Mouse (Mus musculus) cortical plate, adult 2 months (tissue): ENCODE data around the gene Abcc8.

ENCODE experiments used
- CTCF ChIP-seq: fragments of 200-500 bp; IDR thresholded peaks from 2 replicates; pipeline ENCODE4 v1.5.1; 2011; ENCODE audit warnings: mild to moderate bottlenecking, control low read depth, low read length; ENCODE audit not compliant: insufficient read depth; ENCODE audit errors: extremely low read depth
- POLR2A ChIP-seq: fragments of 200-500 bp; IDR thresholded peaks from 2 replicates; pipeline ENCODE4 v1.6.1; 2011; ENCODE audit warnings: mild to moderate bottlenecking, low read length, control low read depth; ENCODE audit not compliant: insufficient read depth; ENCODE audit errors: extremely low read depth

DNA sequence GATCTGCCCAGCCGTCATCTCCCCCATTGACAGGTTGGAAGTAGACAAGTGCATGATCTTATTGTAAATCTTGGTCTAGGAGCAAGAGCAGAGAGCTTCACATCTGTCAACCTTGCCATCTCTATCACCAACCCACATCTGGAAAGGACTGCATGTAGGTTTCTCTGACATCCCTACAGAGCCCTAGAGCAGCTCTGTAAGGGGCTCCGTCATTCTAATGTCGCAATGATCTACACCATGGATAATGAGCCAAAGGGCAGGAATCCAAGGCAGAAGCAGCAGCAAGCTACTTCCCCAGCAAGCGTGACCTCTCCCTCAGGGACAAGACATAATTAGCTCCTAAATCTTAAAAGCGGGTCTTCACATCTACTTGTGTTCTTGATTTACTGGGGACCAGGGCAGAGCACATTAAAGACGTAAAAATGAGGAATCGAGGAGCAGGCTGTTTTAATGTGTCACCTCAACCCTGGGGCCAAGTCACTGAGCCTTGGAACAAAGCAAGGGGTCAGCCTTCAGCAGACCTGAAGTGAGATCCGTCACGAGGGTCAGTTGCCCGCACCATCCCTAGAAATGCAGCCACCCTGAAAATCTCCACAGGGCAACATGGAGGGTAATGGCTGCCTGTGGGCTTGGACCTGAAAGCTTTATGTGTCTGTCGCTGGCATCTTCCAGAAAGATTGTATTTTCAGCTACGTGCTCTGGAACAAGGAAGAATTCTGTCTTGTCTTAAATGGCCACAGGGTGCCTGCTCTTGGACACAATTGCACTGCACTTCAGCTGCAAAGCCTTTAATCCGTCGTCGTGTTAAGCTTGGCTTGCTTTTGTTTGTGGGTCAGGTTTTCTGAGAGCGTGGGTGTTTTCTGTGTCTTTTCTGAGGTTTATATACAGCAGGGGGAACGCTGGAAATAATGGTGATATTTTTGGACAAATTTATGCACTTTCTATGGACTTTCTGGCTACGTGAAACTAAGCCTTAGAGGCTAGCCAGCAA is 25.0 kb downstream of the Abcc8 start:
- no peak for TF ChIP-seq POLR2A
- no peak for TF ChIP-seq CTCF
